Mouse (Mus musculus) forebrain, embryonic 10.5 days (tissue): Measurements from ENCODE around the gene Tbc1d10c. TPM values are rescaled to one million over a fixed set of nuclear protein-coding genes. Genes with fewer than 3 reads are reported as not detected.
A peak's percentile ranks its signal among the peaks of the same experiment; 100 is the strongest.

ENCODE experiments used
- DNase-seq: peaks from one replicate; pipeline ENCODE4 v3.0.0-alpha.2; 2017; ENCODE audit warnings: low spot score; ENCODE audit errors: extremely low spot score
- H3K27ac ChIP-seq: fragments of 300-500 bp; sonication (generic); 2 replicates; pipeline ENCODE4 v1.5.1; 2016; ENCODE audit warnings: mild to moderate bottlenecking
- H3K27me3 ChIP-seq: fragments of 300-500 bp; sonication (generic); 2 replicates; pipeline ENCODE4 v1.6.1; 2016; ENCODE audit warnings: mild to moderate bottlenecking; ENCODE audit not compliant: poor library complexity, severe bottlenecking
- H3K36me3 ChIP-seq: fragments of 300-500 bp; sonication (generic); replicated peaks from 2 replicates; pipeline ENCODE4 v1.6.1; 2016; ENCODE audit warnings: mild to moderate bottlenecking, moderate library complexity
- H3K4me1 ChIP-seq: fragments of 300-500 bp; sonication (generic); 2 replicates; pipeline ENCODE4 v1.6.1; 2016
- H3K4me3 ChIP-seq: fragments of 300-500 bp; sonication (generic); 2 replicates; pipeline ENCODE4 v1.5.1; 2016; ENCODE audit warnings: mild to moderate bottlenecking, moderate library complexity
- H3K9me3 ChIP-seq: fragments of 300-500 bp; sonication (generic); 2 replicates; pipeline ENCODE4 v1.6.1; 2016; ENCODE audit warnings: mild to moderate bottlenecking, moderate library complexity
- WGBS: fragments of 180-500 bp; shearing (Covaris S2); methylation state at CpG from one replicate; pipeline ENCODE4 v1.1.7; 2016; 5-methylcytosine and 5-hydroxymethylcytosine counted together
- polyA plus RNA-seq: library from polyadenylated mRNA; unstranded; fragments of >200 nt; fragmentation: Nextera tagmentation; extraction: Ambion mirVana; gene quantifications from 2 replicates; pipeline ENCODE4 v1.2.1, GENCODE M21; 2016

Tbc1d10c gene
- polyA plus RNA-seq, 1 experiment from 2014 or later = 0.43 TPM

- Histone ChIP-seq H3K4me1 (peaks cover 34% of the 10 kb centered on the region), H3K27me3 (no peaks in the 10 kb centered on the region), H3K4me3 (peak overlapping the region; percentile 73), H3K27ac (no peak overlapping the region), H3K9me3 (peaks cover 6% of the 10 kb centered on the region; the same call in 1 of the 2 replicates), H3K36me3 (peaks cover 40% of the 10 kb centered on the region)
- 90% methylated on average over 11 of the region's 11 CpGs for WGBS
- no peak for DNase-seq
Measured at GRCm38 (mm10) chr19:4149283-4149682, 41.8 kb downstream of the Tbc1d10c start.

GRCm38 (mm10) chr19:4148819-4149218, 42.3 kb downstream of the Tbc1d10c start:
- H3K27ac ChIP-seq = peak overlapping the region; percentile 88
- DNase-seq = no peak
- H3K4me1 ChIP-seq = peaks cover 34% of the 10 kb centered on the region
- H3K36me3 ChIP-seq = peaks cover 40% of the 10 kb centered on the region
- H3K9me3 ChIP-seq = peaks cover 6% of the 10 kb centered on the region; the same call in 1 of the 2 replicates
- WGBS = 7% methylated on average over 8 of the region's 8 CpGs
- H3K4me3 ChIP-seq = peak overlapping the region; percentile 73
- no peaks in the 10 kb centered on the region for H3K27me3 ChIP-seq

GRCm38 (mm10) chr19:4148491-4148806, 42.6 kb downstream of the Tbc1d10c start, which contains the start of gene Coro1b:
Gene Coro1b, plus strand, starts transcription at chr19:4148619.
- Histone ChIP-seq H3K36me3 (peaks cover 37% of the 10 kb centered on the region), H3K27ac (peak within 1 kb of the TSS; percentile 88), H3K27me3 (no peaks in the 10 kb centered on the region), H3K4me3 (peak within 1 kb of the TSS; percentile 73), H3K4me1 (peaks cover 34% of the 10 kb centered on the region), H3K9me3 (peaks cover 6% of the 10 kb centered on the region; the same call in 1 of the 2 replicates)
- peak; percentile 93 for DNase-seq
- WGBS = under 1% methylated on average over 33 of the region's 33 CpGs

- peaks cover 6% of the 10 kb centered on the region; the same call in 1 of the 2 replicates for H3K9me3 ChIP-seq
- peak overlapping the region; percentile 73 for H3K4me3 ChIP-seq
- H3K4me1 ChIP-seq = peaks cover 34% of the 10 kb centered on the region
- 39% methylated on average over 9 of the region's 9 CpGs for WGBS
- peaks cover 32% of the 10 kb centered on the region for H3K36me3 ChIP-seq
- DNase-seq = no peak
- peak overlapping the region; percentile 88 for H3K27ac ChIP-seq
- no peaks in the 10 kb centered on the region for H3K27me3 ChIP-seq
Measured at GRCm38 (mm10) chr19:4147782-4148490, 43.1 kb downstream of the Tbc1d10c start.

- H3K9me3 ChIP-seq = peaks cover 6% of the 10 kb centered on the region; the same call in 1 of the 2 replicates
- DNase-seq = no peak
- no peaks in the 10 kb centered on the region for H3K27me3 ChIP-seq
- 40% methylated on average over 3 of the region's 3 CpGs for WGBS
- H3K4me1 ChIP-seq = peaks cover 34% of the 10 kb centered on the region
- peaks cover 23% of the 10 kb centered on the region for H3K36me3 ChIP-seq
- no peak overlapping the region for H3K4me3 ChIP-seq
- 0 out of 2 replicates have a peak overlapping the region, but pooled peaks have one; percentile 8 for H3K27ac ChIP-seq
Measured at GRCm38 (mm10) chr19:4147022-4147405, 44.1 kb downstream of the Tbc1d10c start.

GRCm38 (mm10) chr19:4146366-4147021, 44.6 kb downstream of the Tbc1d10c start:
- Histone ChIP-seq H3K27me3 (no peaks in the 10 kb centered on the region), H3K4me1 (peaks cover 34% of the 10 kb centered on the region), H3K9me3 (peaks cover 6% of the 10 kb centered on the region; the same call in 1 of the 2 replicates), H3K4me3 (no peak overlapping the region), H3K27ac (0 out of 2 replicates have a peak overlapping the region, but pooled peaks have one; percentile 8), H3K36me3 (peaks cover 18% of the 10 kb centered on the region)
- no peak for DNase-seq
- WGBS = 60% methylated on average over 12 of the region's 12 CpGs

- DNase-seq = no peak
- H3K9me3 ChIP-seq = peaks cover 6% of the 10 kb centered on the region; the same call in 1 of the 2 replicates
- H3K36me3 ChIP-seq = peaks cover 12% of the 10 kb centered on the region
- H3K27me3 ChIP-seq = no peaks in the 10 kb centered on the region
- no peak overlapping the region for H3K4me3 ChIP-seq
- peaks cover 34% of the 10 kb centered on the region for H3K4me1 ChIP-seq
- no peak overlapping the region for H3K27ac ChIP-seq
- WGBS = 89% methylated on average over 5 of the region's 5 CpGs
Measured at GRCm38 (mm10) chr19:4145936-4146335, 45.1 kb downstream of the Tbc1d10c start.

GRCm38 (mm10) chr19:4144550-4145498, 46.3 kb downstream of the Tbc1d10c start:
- Histone ChIP-seq H3K4me3 (no peak overlapping the region), H3K27ac (no peak overlapping the region), H3K9me3 (peaks cover 6% of the 10 kb centered on the region; the same call in 1 of the 2 replicates), H3K4me1 (peaks cover 34% of the 10 kb centered on the region), H3K27me3 (no peaks in the 10 kb centered on the region), H3K36me3 (peaks cover 1% of the 10 kb centered on the region; the same call in 1 of the 2 replicates)
- DNase-seq = no peak
- 85% methylated on average over 16 of the region's 16 CpGs for WGBS

- Histone ChIP-seq H3K36me3 (no peaks in the 10 kb centered on the region), H3K9me3 (peaks cover 6% of the 10 kb centered on the region; the same call in 1 of the 2 replicates), H3K27me3 (no peaks in the 10 kb centered on the region), H3K4me3 (no peak within 1 kb of the TSS), H3K4me1 (peaks cover 34% of the 10 kb centered on the region), H3K27ac (0 out of 2 replicates have a peak within 1 kb of the TSS, but pooled peaks have one; percentile 15)
- DNase-seq = no peak
- 80% methylated on average over 7 of the region's 7 CpGs for WGBS
Measured at GRCm38 (mm10) chr19:4143759-4144268, 47.3 kb downstream of the Tbc1d10c start, which contains the start of gene Cabp4. Gene Cabp4, minus strand, starts transcription at chr19:4144033.

GRCm38 (mm10) chr19:4142416-4143173, 48.5 kb downstream of the Tbc1d10c start:
- H3K4me1 ChIP-seq = peaks cover 23% of the 10 kb centered on the region
- no peak overlapping the region for H3K4me3 ChIP-seq
- H3K36me3 ChIP-seq = no peaks in the 10 kb centered on the region
- H3K9me3 ChIP-seq = peaks cover 6% of the 10 kb centered on the region; the same call in 1 of the 2 replicates
- WGBS = 95% methylated on average over 18 of the region's 18 CpGs
- no peaks in the 10 kb centered on the region for H3K27me3 ChIP-seq
- DNase-seq = no peak
- H3K27ac ChIP-seq = 0 out of 2 replicates have a peak overlapping the region, but pooled peaks have one; percentile 15

GRCm38 (mm10) chr19:4140147-4140546, 50.9 kb downstream of the Tbc1d10c start:
- Histone ChIP-seq H3K4me3 (no peak overlapping the region), H3K4me1 (peaks cover 14% of the 10 kb centered on the region), H3K9me3 (no peaks in the 10 kb centered on the region), H3K36me3 (no peaks in the 10 kb centered on the region), H3K27ac (no peak overlapping the region), H3K27me3 (no peaks in the 10 kb centered on the region)
- DNase-seq = no peak
- 87% methylated on average over 6 of the region's 6 CpGs for WGBS
